Mouse (Mus musculus): Measurements from ENCODE around the gene Cnot2.
"Not testable (repeated sequence)": the region's sequence is repeated elsewhere in the genome, so short reads cannot be mapped to it uniquely, and the experiment has no call there.

The Cnot2 gene

GRCm38 (mm10) chr10:116581369-116581718 is at the start of gene Cnot2:
Cnot2 (minus strand) TSS chr10:116581511.
- DNase-seq (ENCODE audit: low spot score in 2 of 2) = peak; percentile 85 to 95

- no peak for DNase-seq (ENCODE audit: low spot score in 2 of 2)
These were observed 47.6 kb upstream of the Cnot2 start for GRCm38 (mm10) chr10:116628926-116629325.

GRCm38 (mm10) chr10:116626009-116626408 is 44.7 kb upstream of the Cnot2 start:
- no peak for DNase-seq (ENCODE audit: low spot score in 2 of 2)

GRCm38 (mm10) chr10:116613250-116613649 is 31.9 kb upstream of the Cnot2 start:
- not testable (repeated sequence) for DNase-seq (ENCODE audit: low spot score in 2 of 2)

- no peak for DNase-seq (ENCODE audit: low spot score in 2 of 2)
These were observed 23.5 kb upstream of the Cnot2 start for GRCm38 (mm10) chr10:116604905-116605162.

DNA sequence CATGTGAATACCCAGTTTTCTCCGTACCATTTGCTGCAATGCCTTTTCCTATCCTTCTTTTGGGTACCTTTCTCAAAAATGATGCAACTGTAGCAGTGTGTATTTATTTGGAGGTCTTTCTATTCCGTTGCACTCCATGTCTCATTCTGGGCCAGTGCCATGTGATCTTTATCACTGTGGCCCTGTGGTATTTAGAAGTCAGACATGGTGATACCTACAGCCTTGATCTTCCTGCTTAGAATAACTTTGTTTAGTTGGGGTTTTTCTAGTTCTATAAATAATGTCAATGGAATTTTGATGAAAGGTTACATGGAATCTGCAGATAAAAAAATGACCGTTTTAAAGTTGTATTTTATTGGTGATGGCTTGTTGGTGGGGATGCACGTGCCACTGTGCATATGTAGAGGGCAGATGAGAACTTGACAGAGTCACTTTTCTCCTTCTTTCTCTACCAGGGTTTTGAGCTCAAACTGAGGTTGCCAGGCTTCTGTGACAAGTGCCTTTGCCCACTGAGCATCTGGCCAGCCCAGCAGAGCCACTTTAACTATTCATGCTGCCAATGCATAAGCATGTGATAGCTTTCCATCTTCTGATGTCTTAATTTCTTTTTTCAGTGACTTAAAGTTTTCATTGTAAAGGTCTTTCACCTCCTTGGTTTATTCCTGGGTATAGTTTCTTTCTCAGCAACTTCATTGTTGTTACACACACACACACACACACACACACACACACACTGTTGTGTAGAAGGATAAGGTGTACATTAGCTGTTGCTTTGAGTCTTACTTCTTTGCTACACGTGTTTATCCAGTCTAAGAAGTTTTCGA is 23.0 kb upstream of the Cnot2 start:
- no peak for DNase-seq (ENCODE audit: low spot score in 2 of 2)

DNA sequence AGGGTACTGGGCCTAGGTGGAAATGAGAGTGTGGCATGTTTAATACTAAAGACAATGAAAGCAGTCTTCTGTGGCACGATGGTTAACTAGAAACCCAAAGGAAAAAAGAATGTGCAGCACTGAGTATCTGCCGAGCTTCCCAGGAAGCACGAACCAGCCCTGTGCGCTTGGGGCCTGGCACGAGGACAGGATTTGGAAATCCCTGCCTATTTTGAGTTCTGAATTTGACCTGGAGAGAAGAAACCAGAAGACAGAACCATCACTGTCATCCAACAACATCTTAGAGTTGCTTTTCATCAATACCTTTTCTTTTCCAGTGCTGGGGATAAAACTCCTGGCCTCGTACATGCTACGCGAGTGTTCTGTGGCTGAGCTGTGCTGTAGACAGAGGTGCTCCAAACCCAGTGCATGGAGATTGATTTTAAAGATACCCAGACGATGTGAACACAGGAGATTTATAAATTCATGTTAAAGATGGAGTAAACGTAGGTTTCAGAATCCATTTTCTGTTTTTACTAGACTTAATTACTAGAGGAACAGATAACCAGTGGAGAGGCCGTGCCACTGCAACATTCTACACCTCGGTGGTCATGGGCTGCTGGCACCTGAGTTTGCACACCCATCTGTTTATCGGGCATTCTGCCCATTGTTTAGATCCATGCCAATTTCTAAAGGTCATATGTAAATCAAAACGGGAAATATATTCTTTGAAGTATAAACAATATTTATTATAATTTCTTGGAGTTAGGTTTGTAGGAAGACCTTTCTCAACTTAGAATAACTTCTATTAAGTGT is 17.9 kb upstream of the Cnot2 start:
- no peak for DNase-seq (ENCODE audit: low spot score in 2 of 2)

DNA sequence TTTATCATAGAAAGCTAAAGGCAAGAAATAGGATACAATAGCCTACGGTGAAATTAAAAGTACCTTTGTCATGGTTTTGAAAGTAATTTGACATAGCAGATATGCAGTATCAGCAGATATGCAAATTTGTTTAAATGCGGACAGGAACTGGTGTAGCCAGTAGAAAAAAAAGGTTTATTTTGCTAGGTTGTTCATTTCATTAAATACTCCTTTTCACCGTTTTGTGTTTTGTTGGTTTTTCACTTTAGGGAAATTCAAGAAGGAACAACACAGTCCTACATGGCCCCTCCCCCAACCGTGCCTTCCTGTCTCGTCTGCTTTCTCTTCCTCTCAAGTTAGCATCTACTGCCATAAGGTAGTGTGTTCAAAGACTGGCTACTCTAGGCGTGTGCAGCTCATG is 1.4 kb upstream of the Cnot2 start:
- no peak for DNase-seq (ENCODE audit: low spot score in 2 of 2)

GRCm38 (mm10) chr10:116581719-116582481 is 589 bp upstream of the Cnot2 start:
- DNase-seq (ENCODE audit: low spot score in 2 of 2) = peak; percentile 21 to 39

DNA sequence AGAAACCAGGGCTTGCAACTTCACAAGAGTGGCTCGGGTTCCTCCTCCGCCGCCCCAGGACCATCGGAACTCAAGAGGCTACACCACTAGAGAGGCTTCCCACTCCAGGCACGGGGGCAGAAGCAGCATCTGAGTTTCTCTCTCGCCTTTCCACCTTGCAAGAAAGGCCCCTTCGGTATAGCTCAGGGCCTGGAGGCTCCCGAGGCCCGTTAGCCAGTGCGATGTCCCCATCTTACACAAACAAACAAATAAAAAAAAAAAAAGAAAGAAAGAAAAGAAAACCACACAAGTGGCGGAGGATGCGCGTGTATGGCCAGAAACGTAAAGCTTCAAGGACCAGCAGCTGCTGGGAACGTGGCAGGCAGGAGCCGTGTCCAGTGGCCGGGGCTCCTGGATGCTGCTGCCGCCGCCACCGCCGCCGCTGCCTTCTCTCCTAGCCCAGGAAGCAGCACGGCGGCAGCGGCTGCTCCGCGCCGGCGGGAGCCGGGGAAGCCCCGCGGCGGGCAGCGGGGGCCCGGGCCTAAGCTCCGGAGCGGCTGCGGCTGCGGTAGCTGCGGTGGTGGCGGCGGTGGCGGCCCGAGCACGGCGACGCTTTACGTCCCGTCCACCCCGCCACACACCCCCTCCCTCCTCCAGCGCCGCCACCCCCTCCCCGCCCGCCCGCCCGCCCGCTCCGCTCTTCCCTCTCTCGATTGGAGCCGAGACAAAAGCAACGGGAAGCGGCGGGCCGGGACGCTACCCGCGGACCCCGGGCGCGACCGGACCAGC is 536 bp downstream of the Cnot2 start:
- peak; percentile 6 to 39 for DNase-seq (ENCODE audit: low spot score in 2 of 2)

DNA sequence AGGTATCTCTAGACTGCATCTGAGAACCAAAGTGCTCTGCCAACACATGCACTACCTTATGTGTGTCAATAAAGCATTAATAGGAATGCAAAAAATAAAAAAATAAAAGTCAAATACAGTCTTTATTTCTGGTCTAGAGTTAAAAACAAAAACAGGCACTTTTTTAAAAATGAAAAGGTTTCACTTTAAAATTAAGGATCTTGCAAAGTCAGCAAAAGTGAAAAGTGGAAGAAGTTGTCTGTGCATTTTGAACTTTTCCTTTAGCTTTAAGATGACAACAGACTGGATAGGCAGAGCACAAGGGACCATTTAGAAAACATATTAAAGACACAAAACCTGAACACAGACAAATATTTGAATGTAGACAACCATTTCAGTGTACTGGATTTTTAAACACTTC is 1.8 kb downstream of the Cnot2 start:
- no peak for DNase-seq (ENCODE audit: low spot score in 2 of 2)

DNA sequence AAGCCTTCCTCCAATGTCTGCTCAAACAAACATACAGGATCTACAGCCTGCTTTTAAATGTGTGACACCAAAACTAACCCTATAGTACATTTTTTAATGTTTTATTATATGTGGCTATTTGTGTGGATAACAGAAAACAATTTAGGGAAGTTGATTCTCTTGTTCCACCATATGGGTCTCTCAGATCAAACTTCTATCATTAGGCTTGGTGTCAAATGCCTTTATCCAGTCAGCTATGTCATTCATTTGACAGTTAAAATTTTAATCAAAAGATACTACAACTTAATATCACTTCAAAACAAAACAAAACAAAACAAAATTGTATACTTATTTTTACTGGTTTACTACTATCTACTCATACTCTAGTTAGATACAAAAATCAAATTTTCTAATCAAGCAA is 2.9 kb downstream of the Cnot2 start:
- DNase-seq (ENCODE audit: low spot score in 2 of 2) = no peak

DNA sequence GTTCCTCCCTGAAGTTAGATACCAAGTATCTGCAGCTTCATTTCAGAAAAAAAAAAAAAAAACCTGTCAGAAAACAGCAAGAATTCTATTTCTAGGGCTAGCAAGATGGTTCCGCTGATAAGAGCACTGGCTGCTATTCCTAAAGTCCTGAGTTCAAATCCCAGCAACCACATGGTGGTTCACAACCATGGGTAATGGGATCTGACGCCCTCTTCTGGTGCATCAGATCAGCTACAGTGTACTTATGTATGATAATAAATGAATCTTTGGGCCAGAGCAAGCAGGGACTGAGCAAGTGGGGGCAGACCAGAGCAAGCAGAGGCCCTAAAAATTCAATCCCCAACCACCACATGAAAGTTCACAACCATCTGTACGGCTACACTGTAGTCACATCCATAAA is 4.1 kb downstream of the Cnot2 start:
- DNase-seq (ENCODE audit: low spot score in 2 of 2) = no peak

GRCm38 (mm10) chr10:116576071-116576470 is 5.2 kb downstream of the Cnot2 start:
- not testable (repeated sequence) for DNase-seq (ENCODE audit: low spot score in 2 of 2)

DNA sequence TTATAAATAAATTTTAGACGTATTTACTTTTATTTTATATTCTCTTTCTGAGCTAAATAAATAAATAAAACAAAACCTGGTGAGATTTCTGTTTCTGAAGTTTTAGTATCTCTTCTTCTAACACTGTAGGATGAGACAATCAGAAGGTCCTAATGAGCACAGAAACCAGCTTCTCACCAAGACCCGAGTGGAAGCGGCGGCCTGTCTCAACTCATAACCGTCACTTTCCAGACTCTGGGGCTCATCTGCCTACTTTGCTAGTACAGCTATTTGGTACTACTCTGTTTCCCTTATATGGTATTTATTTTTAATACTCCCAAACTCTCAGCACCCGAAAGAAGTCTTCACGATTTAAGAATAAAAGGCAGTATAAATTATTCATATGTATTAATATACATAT is 10.8 kb downstream of the Cnot2 start:
- no peak for DNase-seq (ENCODE audit: low spot score in 2 of 2)

DNA sequence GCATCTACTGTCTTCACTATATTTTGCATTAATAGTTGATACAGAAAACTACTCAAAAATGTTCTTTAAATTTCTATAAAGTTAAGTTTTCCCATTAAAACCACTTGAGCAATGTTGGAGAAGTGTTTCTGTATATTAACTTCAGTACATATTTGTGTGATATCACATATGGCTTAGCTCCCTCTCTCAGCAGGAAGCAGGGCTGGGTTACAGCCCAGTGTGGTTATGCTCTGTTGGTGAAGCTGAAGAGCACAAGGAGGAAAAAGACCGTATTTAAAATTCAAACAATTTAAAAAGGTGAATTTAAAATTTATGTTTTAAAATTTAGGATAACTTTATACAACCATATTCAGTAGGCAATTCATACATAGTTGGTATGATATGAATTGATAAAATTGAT is 12.8 kb downstream of the Cnot2 start:
- DNase-seq (ENCODE audit: low spot score in 2 of 2) = no peak

DNA sequence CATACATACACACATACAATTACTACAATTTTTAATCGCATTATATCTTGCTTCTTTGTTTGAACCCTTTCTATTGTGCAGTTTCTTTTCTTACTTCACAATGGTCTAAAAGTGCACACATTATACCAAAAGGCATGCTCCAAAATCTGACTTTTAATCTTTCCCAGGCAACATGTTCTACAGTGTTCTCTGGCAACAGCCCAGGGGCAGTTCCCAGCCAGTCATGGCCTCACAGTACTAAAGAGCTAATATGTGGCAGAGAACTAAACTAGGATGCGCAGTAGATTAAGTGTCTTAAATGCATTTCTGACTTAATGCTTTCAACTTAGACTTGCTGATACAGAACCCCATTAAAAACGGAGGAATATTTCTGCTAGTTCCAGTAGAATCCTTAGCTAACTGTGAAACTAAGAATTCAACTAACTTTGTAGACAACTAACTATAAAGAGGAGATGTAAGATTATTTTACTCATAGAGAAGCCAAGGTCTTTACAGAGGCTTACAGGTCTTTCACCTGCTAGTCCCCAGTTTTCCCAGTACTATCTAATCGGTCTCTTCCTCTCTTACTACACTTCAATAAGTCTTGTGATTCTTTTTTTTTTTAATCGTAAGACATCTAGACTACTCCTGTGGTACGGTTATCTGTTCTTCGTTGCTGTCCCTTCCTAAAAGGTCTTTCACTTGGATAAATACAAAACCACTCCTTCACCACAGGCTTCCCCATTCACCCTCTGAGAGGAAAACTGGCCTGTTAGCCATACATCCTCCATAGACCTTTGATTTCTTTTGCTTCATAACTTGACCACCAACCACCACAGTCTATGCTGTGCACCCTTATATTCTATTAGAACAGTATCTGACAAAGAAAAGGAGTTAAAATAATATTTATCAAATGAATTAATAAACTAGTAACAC is 13.6 kb downstream of the Cnot2 start:
- no peak for DNase-seq (ENCODE audit: low spot score in 2 of 2)

DNA sequence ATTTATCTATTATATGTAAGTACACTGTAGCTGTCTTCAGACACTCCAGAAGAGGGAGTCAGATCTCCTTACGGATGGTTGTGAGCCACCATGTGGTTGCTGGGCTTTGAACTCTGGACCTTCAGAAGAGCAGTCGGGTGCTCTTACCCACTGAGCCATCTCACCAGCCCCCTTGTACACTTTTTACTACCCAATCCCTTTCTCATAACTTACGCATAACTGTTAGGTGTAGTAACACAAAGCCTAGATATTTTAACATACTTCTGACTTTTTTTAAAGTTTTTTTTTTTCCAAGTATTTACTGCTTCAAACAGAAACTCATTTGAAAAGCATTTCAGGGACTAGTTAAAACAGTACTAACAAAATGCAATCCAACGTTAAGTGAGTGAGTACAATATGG is 14.8 kb downstream of the Cnot2 start:
- not testable (repeated sequence) for DNase-seq (ENCODE audit: low spot score in 2 of 2)

- no peak for DNase-seq (ENCODE audit: low spot score in 2 of 2)
These were observed 16.3 kb downstream of the Cnot2 start for GRCm38 (mm10) chr10:116564828-116565602.

Measured in urinary bladder, adult 18-20 months (tissue).